Mouse (Mus musculus): Measurements from ENCODE around the gene Bicdl1. TPM values are rescaled to one million over a fixed set of nuclear protein-coding genes. Genes with fewer than 3 reads are reported as not detected.

Bicdl1 gene
- polyA plus RNA-seq, 1 experiment from 2014 or later, result 1.9 TPM

GRCm38 (mm10) chr5:115658352-115658751 lies 73.1 kb downstream of the Bicdl1 start:
- Histone ChIP-seq H3K9ac (replicated peaks) (no peak overlapping the region), H3K27me3 (ENCODE audit: insufficient read depth, low read length) (no peaks in the 10 kb centered on the region), H3K4me2 (ENCODE audit: low read depth, low read length) (no peak overlapping the region), H3K27ac (ENCODE audit: low read depth) (no peak overlapping the region), H3K4me1 (ENCODE audit: insufficient read depth) (no peaks in the 10 kb centered on the region), H3K4me3 (ENCODE audit: low read depth, low read length) (no peak overlapping the region), H3K36me3 (replicated peaks; ENCODE audit: insufficient read depth, low read length) (no peaks in the 10 kb centered on the region), H3K9me3 (ENCODE audit: low read length) (no peaks in the 10 kb centered on the region)
- ATAC-seq (no peak), DNase-seq (no peak)
- WGBS (ENCODE audit: insufficient replicate concordance), result 70% methylated on average over 6 of the region's 6 CpGs
- TF ChIP-seq CTCF (IDR thresholded peaks at IDR 0.05; ENCODE audit: low read depth) (no peak), EP300 (IDR thresholded peaks at IDR 0.05; ENCODE audit: low read depth) (no peak)

- no peak overlapping the region for H3K4me2 ChIP-seq (ENCODE audit: low read depth, low read length)
- peaks cover 4% of the 10 kb centered on the region for H3K4me1 ChIP-seq (ENCODE audit: insufficient read depth)
- WGBS (ENCODE audit: insufficient replicate concordance), result 60% methylated on average over 1 of the region's 1 CpGs
- H3K4me3 ChIP-seq (ENCODE audit: low read depth, low read length), result no peak overlapping the region
- H3K36me3 ChIP-seq (replicated peaks; ENCODE audit: insufficient read depth, low read length), result no peaks in the 10 kb centered on the region
- DNase-seq (no peak), ATAC-seq (no peak)
- H3K9me3 ChIP-seq (ENCODE audit: low read length), result no peaks in the 10 kb centered on the region
- TF ChIP-seq CTCF (IDR thresholded peaks at IDR 0.05; ENCODE audit: low read depth), result no peak
- no peak for TF ChIP-seq EP300 (IDR thresholded peaks at IDR 0.05; ENCODE audit: low read depth)
- no peaks in the 10 kb centered on the region for H3K27me3 ChIP-seq (ENCODE audit: insufficient read depth, low read length)
- no peak overlapping the region for H3K9ac ChIP-seq (replicated peaks)
- H3K27ac ChIP-seq (ENCODE audit: low read depth), result no peak overlapping the region
Observed at GRCm38 (mm10) chr5:115657234-115657633, 74.2 kb downstream of the Bicdl1 start.

GRCm38 (mm10) chr5:115656677-115657076 lies 74.7 kb downstream of the Bicdl1 start:
- H3K9ac ChIP-seq (replicated peaks), result no peak overlapping the region
- TF ChIP-seq CTCF (IDR thresholded peaks at IDR 0.05; ENCODE audit: low read depth), result no peak
- TF ChIP-seq EP300 (IDR thresholded peaks at IDR 0.05; ENCODE audit: low read depth), result no peak
- no peak overlapping the region for H3K27ac ChIP-seq (ENCODE audit: low read depth)
- ATAC-seq, result no peak
- H3K27me3 ChIP-seq (ENCODE audit: insufficient read depth, low read length), result no peaks in the 10 kb centered on the region
- H3K4me2 ChIP-seq (ENCODE audit: low read depth, low read length), result no peak overlapping the region
- H3K9me3 ChIP-seq (ENCODE audit: low read length), result no peaks in the 10 kb centered on the region
- DNase-seq, result no peak
- H3K4me3 ChIP-seq (ENCODE audit: low read depth, low read length), result no peak overlapping the region
- WGBS (ENCODE audit: insufficient replicate concordance), result 66% methylated on average over 6 of the region's 6 CpGs
- H3K4me1 ChIP-seq (ENCODE audit: insufficient read depth), result peaks cover 7% of the 10 kb centered on the region
- no peaks in the 10 kb centered on the region for H3K36me3 ChIP-seq (replicated peaks; ENCODE audit: insufficient read depth, low read length)

- Histone ChIP-seq H3K9ac (replicated peaks) (no peak overlapping the region), H3K27me3 (ENCODE audit: insufficient read depth, low read length) (no peaks in the 10 kb centered on the region), H3K4me3 (ENCODE audit: low read depth, low read length) (no peak overlapping the region), H3K4me1 (ENCODE audit: insufficient read depth) (peaks cover 7% of the 10 kb centered on the region), H3K27ac (ENCODE audit: low read depth) (no peak overlapping the region), H3K4me2 (ENCODE audit: low read depth, low read length) (no peak overlapping the region), H3K9me3 (ENCODE audit: low read length) (no peaks in the 10 kb centered on the region), H3K36me3 (replicated peaks; ENCODE audit: insufficient read depth, low read length) (no peaks in the 10 kb centered on the region)
- ATAC-seq, result no peak
- WGBS (ENCODE audit: insufficient replicate concordance), result 88% methylated on average over 12 of the region's 12 CpGs
- TF ChIP-seq CTCF (IDR thresholded peaks at IDR 0.05; ENCODE audit: low read depth) (no peak), EP300 (IDR thresholded peaks at IDR 0.05; ENCODE audit: low read depth) (no peak)
- DNase-seq, result no peak
Observed at GRCm38 (mm10) chr5:115653776-115654175, 77.6 kb downstream of the Bicdl1 start.

GRCm38 (mm10) chr5:115652681-115653575 lies 78.5 kb downstream of the Bicdl1 start:
- Histone ChIP-seq H3K27ac (ENCODE audit: low read depth) (peak overlapping the region; percentile 74), H3K27me3 (ENCODE audit: insufficient read depth, low read length) (no peaks in the 10 kb centered on the region), H3K4me2 (ENCODE audit: low read depth, low read length) (peak overlapping the region; percentile 66), H3K36me3 (replicated peaks; ENCODE audit: insufficient read depth, low read length) (no peaks in the 10 kb centered on the region), H3K9ac (replicated peaks) (peak overlapping the region; percentile 51), H3K4me3 (ENCODE audit: low read depth, low read length) (peak overlapping the region; percentile 36), H3K9me3 (ENCODE audit: low read length) (no peaks in the 10 kb centered on the region), H3K4me1 (ENCODE audit: insufficient read depth) (peaks cover 7% of the 10 kb centered on the region)
- peak; percentile 32; the same call in 1 of the 2 replicates for TF ChIP-seq EP300 (IDR thresholded peaks at IDR 0.05; ENCODE audit: low read depth)
- peak; percentile 98 for TF ChIP-seq CTCF (IDR thresholded peaks at IDR 0.05; ENCODE audit: low read depth)
- 3% methylated on average over 35 of the region's 35 CpGs for WGBS (ENCODE audit: insufficient replicate concordance)
- ATAC-seq (peak; percentile 100), DNase-seq (peak; percentile 100)

GRCm38 (mm10) chr5:115651821-115652220 lies 79.6 kb downstream of the Bicdl1 start:
- no peak for ATAC-seq
- DNase-seq, result no peak
- Histone ChIP-seq H3K9ac (replicated peaks) (peak overlapping the region; percentile 51; the same call in 1 of the 2 replicates), H3K27ac (ENCODE audit: low read depth) (no peak overlapping the region), H3K4me2 (ENCODE audit: low read depth, low read length) (peak overlapping the region; percentile 66), H3K9me3 (ENCODE audit: low read length) (no peaks in the 10 kb centered on the region), H3K36me3 (replicated peaks; ENCODE audit: insufficient read depth, low read length) (peaks cover 4% of the 10 kb centered on the region), H3K4me3 (ENCODE audit: low read depth, low read length) (no peak overlapping the region), H3K4me1 (ENCODE audit: insufficient read depth) (peaks cover 7% of the 10 kb centered on the region), H3K27me3 (ENCODE audit: insufficient read depth, low read length) (no peaks in the 10 kb centered on the region)
- TF ChIP-seq EP300 (IDR thresholded peaks at IDR 0.05; ENCODE audit: low read depth), result no peak
- no peak for TF ChIP-seq CTCF (IDR thresholded peaks at IDR 0.05; ENCODE audit: low read depth)
- 89% methylated on average over 10 of the region's 10 CpGs for WGBS (ENCODE audit: insufficient replicate concordance)

Measured in liver, postnatal 0 days (tissue).